Mouse (Mus musculus) embryonic facial prominence, embryonic 14.5 days (tissue): ENCODE measurements around the gene Ddx58. TPM values are rescaled to one million over a fixed set of nuclear protein-coding genes. Genes with fewer than 3 reads are reported as not detected.

Source experiments
- ATAC-seq: fragments of 200-750 bp; cut with Nextera tagmentation; 2 replicates; pipeline ENCODE4 v1.8.0; 2017; ENCODE audit warnings: low read depth, moderate number of reproducible peaks, moderate TSS enrichment
- DNase-seq: peaks from one replicate; pipeline ENCODE4 v3.0.0-alpha.2; 2015; ENCODE audit warnings: low spot score
- H3K27ac ChIP-seq: fragments of 300-500 bp; sonication (generic); replicated peaks from 2 replicates; pipeline ENCODE4 v1.5.1; 2014; ENCODE audit warnings: low read depth, mild to moderate bottlenecking, low read length, moderate library complexity
- H3K27me3 ChIP-seq: fragments of 300-500 bp; sonication (generic); replicated peaks from 2 replicates; pipeline ENCODE4 v1.6.1; 2014; ENCODE audit warnings: low read length; ENCODE audit not compliant: control insufficient read depth, insufficient read depth
- H3K36me3 ChIP-seq: fragments of 300-500 bp; sonication (generic); 2 replicates; pipeline ENCODE4 v1.6.1; 2014; ENCODE audit warnings: low read length, mixed read lengths; ENCODE audit not compliant: control insufficient read depth, insufficient read depth
- H3K4me1 ChIP-seq: fragments of 300-500 bp; sonication (generic); 2 replicates; pipeline ENCODE4 v1.6.1; 2014; ENCODE audit warnings: antibody characterized with exemption, low read length; ENCODE audit not compliant: control insufficient read depth, insufficient read depth
- H3K4me2 ChIP-seq: fragments of 300-500 bp; sonication (generic); 2 replicates; pipeline ENCODE4 v1.6.1; 2014; ENCODE audit warnings: low read depth, mild to moderate bottlenecking, low read length, moderate library complexity, mixed read lengths
- H3K4me3 ChIP-seq: fragments of 300-500 bp; sonication (generic); 2 replicates; pipeline ENCODE4 v1.5.1; 2014; ENCODE audit warnings: low read depth, mild to moderate bottlenecking, low read length
- H3K9ac ChIP-seq: fragments of 300-500 bp; sonication (generic); 2 replicates; pipeline ENCODE4 v1.6.1; 2014; ENCODE audit warnings: low read depth, mild to moderate bottlenecking, low read length, moderate library complexity, mixed read lengths
- H3K9me3 ChIP-seq: fragments of 300-500 bp; sonication (generic); 2 replicates; pipeline ENCODE4 v1.6.1; 2016; ENCODE audit warnings: low read length; ENCODE audit not compliant: control insufficient read depth
- WGBS: fragments of 180-500 bp; shearing (Covaris S2); extraction: QIAGEN DNeasy Blood & Tissue Kit; methylation state at CpG from one replicate; pipeline ENCODE4 v1.1.7; 2014; 5-methylcytosine and 5-hydroxymethylcytosine counted together
- polyA plus RNA-seq: library from polyadenylated mRNA; unstranded; fragments of >200 nt; fragmentation: Nextera tagmentation; extraction: Ambion mirVana; gene quantifications from 2 replicates; pipeline ENCODE4 v1.2.1, GENCODE M21; 2014

The Ddx58 gene
- polyA plus RNA-seq, 1 experiment from 2014 or later: 9.7 TPM

DNA sequence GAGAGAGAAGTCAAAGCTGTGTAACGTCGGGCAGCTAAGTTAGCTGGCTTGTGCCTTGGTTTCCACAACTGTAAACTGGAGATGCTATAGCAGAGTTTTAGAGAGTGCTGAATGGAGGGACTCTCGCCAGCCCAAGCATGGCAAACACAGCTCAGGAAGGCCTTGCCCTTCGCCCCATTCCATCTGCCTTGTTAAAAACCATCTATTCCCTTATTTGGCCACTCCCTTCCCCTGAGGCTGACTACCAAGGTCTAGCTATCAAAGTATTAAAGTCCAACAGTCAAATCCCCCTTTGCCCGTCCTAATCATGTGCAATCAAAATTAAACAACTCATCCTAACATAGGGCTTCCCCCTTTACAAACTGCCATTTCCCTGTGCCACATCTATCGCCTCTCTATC lies 55.8 kb downstream of the Ddx58 start:
- DNase-seq: no peak
- Histone ChIP-seq H3K9ac (no peak overlapping the region), H3K4me2 (no peak overlapping the region), H3K4me1 (no peaks in the 10 kb centered on the region), H3K27me3 (no peaks in the 10 kb centered on the region), H3K4me3 (no peak overlapping the region), H3K36me3 (peaks cover 83% of the 10 kb centered on the region), H3K27ac (no peak overlapping the region), H3K9me3 (no peaks in the 10 kb centered on the region)
- 93% methylated on average over 6 of the region's 6 CpGs for WGBS
- ATAC-seq: no peak

DNA sequence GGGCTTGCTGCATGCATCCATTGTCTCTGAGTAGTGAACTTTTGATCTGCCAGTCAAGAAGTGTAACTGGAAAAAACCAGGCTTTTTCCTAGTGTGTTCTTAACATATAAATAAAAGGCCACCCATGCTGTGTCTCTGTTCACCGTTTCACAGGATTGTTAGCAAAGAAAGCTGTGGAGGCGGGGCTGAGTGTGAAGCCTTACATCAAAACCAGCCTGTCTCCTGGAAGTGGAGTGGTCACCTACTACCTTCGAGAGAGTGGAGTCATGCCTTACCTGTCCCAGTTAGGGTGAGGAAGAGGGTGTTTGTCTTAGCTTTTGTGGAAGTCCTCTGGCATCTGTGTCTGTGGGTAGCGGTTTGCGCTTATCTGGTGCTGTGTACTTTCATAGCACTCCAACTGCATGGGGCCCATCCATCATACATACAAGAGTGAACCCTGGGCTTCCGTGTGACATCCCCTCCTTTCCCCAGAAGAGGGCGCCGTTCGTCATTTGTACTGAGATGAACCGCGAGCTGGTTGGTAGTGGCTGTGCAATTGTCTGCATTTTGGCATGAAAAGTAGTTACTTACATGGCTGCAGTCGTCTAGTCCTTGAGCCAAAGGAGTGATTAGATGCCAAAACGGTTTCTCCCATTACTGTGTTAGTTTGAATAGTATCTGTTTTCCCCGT lies 56.8 kb downstream of the Ddx58 start:
- Histone ChIP-seq H3K4me2 (no peak overlapping the region), H3K27ac (no peak overlapping the region), H3K27me3 (no peaks in the 10 kb centered on the region), H3K9ac (no peak overlapping the region), H3K9me3 (no peaks in the 10 kb centered on the region), H3K4me1 (no peaks in the 10 kb centered on the region), H3K36me3 (peaks cover 82% of the 10 kb centered on the region), H3K4me3 (no peak overlapping the region)
- 45% methylated on average over 14 of the region's 14 CpGs for WGBS
- ATAC-seq (peak; percentile 79; the same call in 1 of the 2 replicates), DNase-seq (peak; percentile 61)

DNA sequence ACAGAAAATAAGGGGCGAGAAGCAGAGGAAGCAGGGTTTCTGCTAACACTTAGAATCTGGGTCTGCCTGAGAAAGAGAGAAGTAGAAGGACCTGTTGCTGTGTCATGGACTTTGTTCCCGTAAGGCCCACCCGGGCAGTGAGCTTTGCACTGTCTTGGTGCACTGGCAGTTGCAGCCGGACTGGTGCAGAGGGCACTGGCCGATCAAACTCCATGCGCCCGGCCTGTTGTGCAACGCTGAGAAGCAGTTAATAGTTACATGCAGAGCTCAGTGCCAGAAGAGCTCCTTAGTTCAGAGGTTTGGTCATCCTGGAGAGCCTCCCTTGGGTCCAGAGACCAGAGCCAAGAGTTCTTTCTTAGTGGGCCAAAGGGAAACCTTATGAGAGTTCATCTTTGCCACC lies 57.9 kb downstream of the Ddx58 start:
- H3K27ac ChIP-seq: no peak overlapping the region
- WGBS: 96% methylated on average over 8 of the region's 8 CpGs
- no peaks in the 10 kb centered on the region for H3K4me1 ChIP-seq
- H3K36me3 ChIP-seq: peaks cover 77% of the 10 kb centered on the region
- no peak overlapping the region for H3K4me3 ChIP-seq
- ATAC-seq (no peak), DNase-seq (no peak)
- no peak overlapping the region for H3K4me2 ChIP-seq
- H3K9ac ChIP-seq: no peak overlapping the region
- no peaks in the 10 kb centered on the region for H3K27me3 ChIP-seq
- no peaks in the 10 kb centered on the region for H3K9me3 ChIP-seq

DNA sequence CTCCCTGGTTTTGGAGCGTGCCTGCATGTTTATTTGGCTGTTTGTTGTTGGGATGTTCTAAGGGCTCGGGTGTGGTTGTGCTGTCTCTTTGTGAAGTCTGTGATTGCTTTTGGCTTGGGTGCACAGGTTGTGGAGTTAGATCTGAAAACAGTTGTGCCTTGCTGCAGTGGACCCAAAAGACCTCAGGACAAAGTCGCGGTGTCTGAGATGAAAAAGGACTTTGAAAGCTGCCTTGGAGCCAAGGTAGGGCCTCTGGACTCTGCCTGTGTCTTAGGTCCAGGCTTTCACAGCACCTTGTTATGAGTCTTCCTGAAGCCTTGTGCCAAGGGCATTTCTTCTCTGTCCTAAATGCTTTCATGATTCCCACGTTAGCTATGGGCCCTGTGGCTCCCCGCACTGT lies 59.6 kb downstream of the Ddx58 start:
- H3K4me2 ChIP-seq: no peak overlapping the region
- peaks cover 77% of the 10 kb centered on the region for H3K36me3 ChIP-seq
- DNase-seq: no peak
- H3K9ac ChIP-seq: no peak overlapping the region; the same call in 1 of the 2 replicates
- H3K27ac ChIP-seq: no peak overlapping the region
- no peaks in the 10 kb centered on the region for H3K27me3 ChIP-seq
- H3K4me3 ChIP-seq: no peak overlapping the region
- H3K4me1 ChIP-seq: no peaks in the 10 kb centered on the region
- no peaks in the 10 kb centered on the region for H3K9me3 ChIP-seq
- 89% methylated on average over 6 of the region's 6 CpGs for WGBS
- no peak for ATAC-seq

DNA sequence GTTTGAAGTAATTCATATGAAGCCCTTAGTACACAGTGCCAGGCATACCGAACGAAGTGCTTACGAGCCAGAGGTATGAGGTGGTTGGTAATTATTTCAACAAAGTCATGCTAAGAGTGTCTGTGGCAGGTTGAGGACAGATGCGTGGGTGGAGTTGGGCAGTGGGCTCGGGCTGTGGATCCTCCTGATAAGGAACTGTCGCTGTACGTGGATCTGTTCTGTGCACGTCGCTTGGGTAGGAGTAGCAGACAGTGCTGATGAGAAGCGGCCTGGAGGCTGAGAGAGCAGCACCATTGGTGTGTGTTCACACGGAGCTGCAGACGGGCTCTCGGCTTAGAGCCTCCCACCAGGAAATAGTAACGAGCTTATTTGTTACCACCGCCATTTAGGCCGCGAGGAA lies 61.0 kb downstream of the Ddx58 start:
- DNase-seq (no peak), ATAC-seq (no peak)
- Histone ChIP-seq H3K4me3 (no peak overlapping the region), H3K9ac (no peak overlapping the region), H3K9me3 (no peaks in the 10 kb centered on the region), H3K36me3 (peaks cover 71% of the 10 kb centered on the region), H3K27me3 (no peaks in the 10 kb centered on the region), H3K4me1 (no peaks in the 10 kb centered on the region), H3K4me2 (no peak overlapping the region), H3K27ac (no peak overlapping the region)
- WGBS: 92% methylated on average over 17 of the region's 17 CpGs

DNA sequence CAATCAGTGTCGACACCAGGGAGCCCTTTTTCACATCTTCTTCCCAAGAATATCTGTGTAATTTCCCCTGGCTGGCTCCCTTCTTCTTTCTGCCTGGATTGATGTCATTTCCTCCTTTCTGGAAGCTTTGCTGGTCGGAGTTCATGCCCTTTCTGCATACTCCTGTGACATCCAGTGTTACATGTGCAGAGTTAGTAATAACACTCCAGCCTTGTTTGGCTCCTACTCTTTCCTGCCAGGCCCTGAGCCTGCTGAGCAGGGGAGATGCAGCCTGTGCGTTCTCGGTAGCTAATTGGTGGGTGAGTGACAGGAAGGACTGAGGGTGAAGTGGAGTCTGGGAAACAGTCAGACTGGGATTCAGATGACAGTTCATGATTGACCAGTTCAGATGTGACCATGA lies 65.3 kb downstream of the Ddx58 start:
- no peaks in the 10 kb centered on the region for H3K9me3 ChIP-seq
- H3K27ac ChIP-seq: no peak overlapping the region
- DNase-seq (no peak), ATAC-seq (no peak)
- no peak overlapping the region for H3K4me2 ChIP-seq
- peaks cover 50% of the 10 kb centered on the region for H3K36me3 ChIP-seq
- WGBS: 49% methylated on average over 4 of the region's 4 CpGs
- no peak overlapping the region for H3K4me3 ChIP-seq
- no peak overlapping the region for H3K9ac ChIP-seq
- no peaks in the 10 kb centered on the region for H3K27me3 ChIP-seq
- no peaks in the 10 kb centered on the region for H3K4me1 ChIP-seq

DNA sequence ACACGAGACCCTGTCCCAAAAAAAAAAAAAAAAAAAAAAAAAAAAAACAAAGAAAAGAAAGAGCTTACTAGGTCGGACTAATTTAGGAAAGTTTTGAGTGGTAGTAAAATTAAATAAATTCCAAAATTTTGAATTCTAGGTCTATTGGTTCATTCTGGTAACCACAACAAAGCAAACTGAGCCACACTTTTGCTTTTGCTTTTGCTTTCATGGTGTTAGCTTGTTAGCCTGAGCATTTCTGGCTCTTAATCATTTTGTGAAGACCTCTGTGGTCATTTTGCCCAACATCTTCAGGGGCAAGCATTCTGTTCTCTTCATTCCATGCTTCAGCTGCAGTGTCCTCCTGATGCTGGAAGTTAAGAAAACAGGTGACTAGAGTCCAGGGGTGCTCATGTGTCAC lies 67.3 kb downstream of the Ddx58 start:
- no peak for ATAC-seq

DNA sequence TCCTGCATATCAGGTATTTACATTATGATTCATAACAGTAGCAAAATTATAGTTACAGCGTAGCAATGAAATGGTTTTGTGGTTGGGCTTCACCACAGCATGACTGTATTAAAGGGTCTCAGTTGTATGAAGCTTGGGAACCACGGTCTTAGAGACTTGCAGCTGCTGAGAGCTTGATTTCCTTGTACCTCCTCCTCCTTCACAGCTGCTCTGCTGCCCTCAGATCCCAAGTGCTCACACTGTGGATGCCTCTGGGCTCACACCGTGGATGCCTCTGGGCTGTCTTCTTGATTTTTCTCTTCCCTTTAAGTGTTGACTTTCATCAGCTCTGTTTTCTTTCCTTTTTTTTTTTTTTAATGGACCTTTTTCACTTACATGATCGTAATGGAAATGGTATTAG lies 68.2 kb downstream of the Ddx58 start:
- peak; percentile 28 for DNase-seq
- no peak overlapping the region for H3K4me2 ChIP-seq
- H3K9ac ChIP-seq: no peak overlapping the region
- H3K27ac ChIP-seq: no peak overlapping the region
- no peak overlapping the region for H3K4me3 ChIP-seq
- ATAC-seq: no peak
- H3K9me3 ChIP-seq: no peaks in the 10 kb centered on the region
- H3K27me3 ChIP-seq: no peaks in the 10 kb centered on the region
- H3K36me3 ChIP-seq: peaks cover 51% of the 10 kb centered on the region
- H3K4me1 ChIP-seq: no peaks in the 10 kb centered on the region
- WGBS: 77% methylated on average over 4 of the region's 4 CpGs

More for the DNA sequence above, 67.3 kb downstream of the Ddx58 start:
- H3K36me3 ChIP-seq: peaks cover 46% of the 10 kb centered on the region
- no peak overlapping the region for H3K27ac ChIP-seq
- no peak for DNase-seq
- no peaks in the 10 kb centered on the region for H3K27me3 ChIP-seq
- H3K9ac ChIP-seq: no peak overlapping the region
- H3K4me3 ChIP-seq: no peak overlapping the region
- H3K4me2 ChIP-seq: no peak overlapping the region
- WGBS: 86% methylated on average over 2 of the region's 2 CpGs
- no peaks in the 10 kb centered on the region for H3K9me3 ChIP-seq
- no peaks in the 10 kb centered on the region for H3K4me1 ChIP-seq

DNA sequence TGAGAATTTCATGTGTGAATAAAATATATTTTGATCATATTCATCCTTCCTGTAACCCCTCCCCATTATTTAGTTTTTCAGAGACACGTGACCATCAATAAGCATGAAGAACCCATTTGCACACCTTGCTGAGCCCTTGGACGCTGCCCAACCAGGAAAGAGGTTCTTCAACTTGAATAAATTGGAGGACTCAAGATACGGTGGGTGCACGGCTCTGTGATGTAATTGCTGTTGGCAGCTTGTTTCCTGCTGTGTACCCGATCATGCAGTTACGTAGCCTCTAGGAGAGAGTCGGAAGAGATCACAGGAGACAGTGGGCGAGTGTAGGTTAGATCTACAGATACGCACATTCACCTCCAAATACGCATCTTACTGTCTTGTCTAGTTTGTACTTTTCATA lies 76.0 kb downstream of the Ddx58 start:
- ATAC-seq: no peak
- Histone ChIP-seq H3K27ac (no peak overlapping the region), H3K9ac (no peak overlapping the region), H3K4me1 (no peaks in the 10 kb centered on the region), H3K27me3 (no peaks in the 10 kb centered on the region), H3K4me3 (no peak overlapping the region), H3K4me2 (no peak overlapping the region), H3K36me3 (peaks cover 36% of the 10 kb centered on the region), H3K9me3 (no peaks in the 10 kb centered on the region)
- WGBS: 73% methylated on average over 10 of the region's 10 CpGs
- peak; percentile 18 for DNase-seq
